Mouse (Mus musculus) kidney, postnatal 0 days (tissue): ENCODE results near the gene Pkp4. TPM values are rescaled to one million over a fixed set of nuclear protein-coding genes. Genes with fewer than 3 reads are reported as not detected.

Experiments used
- ATAC-seq: fragments of 200-750 bp; cut with Nextera tagmentation; replicated peaks from 2 replicates; pipeline ENCODE4 v1.8.0; 2017; ENCODE audit warnings: low read depth, moderate number of reproducible peaks, moderate TSS enrichment, moderate library complexity; ENCODE audit not compliant: low FRiP score
- DNase-seq: peaks from one replicate; pipeline ENCODE4 v3.0.0-alpha.2; 2016; ENCODE audit warnings: low spot score
- H3K27ac ChIP-seq: fragments of 300-500 bp; sonication (generic); 2 replicates; pipeline ENCODE4 v1.5.1; 2014; ENCODE audit warnings: mild to moderate bottlenecking
- H3K27me3 ChIP-seq: fragments of 300-500 bp; sonication (generic); 2 replicates; pipeline ENCODE4 v1.6.1; 2014; ENCODE audit warnings: low read length, mixed read lengths; ENCODE audit not compliant: insufficient read depth
- H3K36me3 ChIP-seq: fragments of 300-500 bp; sonication (generic); 2 replicates; pipeline ENCODE4 v1.6.1; 2014; ENCODE audit warnings: low read length, mixed read lengths; ENCODE audit not compliant: insufficient read depth
- H3K4me1 ChIP-seq: fragments of 300-500 bp; sonication (generic); replicated peaks from 2 replicates; pipeline ENCODE4 v1.6.1; 2014; ENCODE audit warnings: antibody characterized with exemption, low read length, mixed read lengths; ENCODE audit not compliant: insufficient read depth
- H3K4me2 ChIP-seq: fragments of 300-500 bp; sonication (generic); 2 replicates; pipeline ENCODE4 v1.6.1; 2014; ENCODE audit warnings: mild to moderate bottlenecking, low read length, moderate library complexity, mixed read lengths
- H3K4me3 ChIP-seq: fragments of 300-500 bp; sonication (generic); replicated peaks from 2 replicates; pipeline ENCODE4 v1.5.1; 2014; ENCODE audit warnings: low read depth, low read length
- H3K9ac ChIP-seq: fragments of 300-500 bp; sonication (generic); 2 replicates; pipeline ENCODE4 v1.6.1; 2014; ENCODE audit warnings: low read depth, low read length
- H3K9me3 ChIP-seq: fragments of 300-500 bp; sonication (generic); replicated peaks from 2 replicates; pipeline ENCODE4 v1.6.1; 2016; ENCODE audit warnings: low read length, inconsistent platforms, mixed read lengths
- CTCF ChIP-seq: IDR thresholded peaks from 2 replicates; pipeline ENCODE4 v1.5.1; 2016; ENCODE audit warnings: antibody characterized with exemption, low read depth, mild to moderate bottlenecking, moderate library complexity
- WGBS: fragments of 180-500 bp; shearing (Covaris S2); extraction: QIAGEN DNeasy Blood & Tissue Kit; methylation state at CpG from one replicate; pipeline ENCODE4 v1.1.7; 2014; 5-methylcytosine and 5-hydroxymethylcytosine counted together
- polyA plus RNA-seq: library from polyadenylated mRNA; unstranded; fragments of >200 nt; fragmentation: Nextera tagmentation; extraction: Ambion mirVana; gene quantifications from 2 replicates; pipeline ENCODE4 v1.2.1, GENCODE M21; 2015

The Pkp4 gene
- polyA plus RNA-seq, 1 experiment from 2014 or later, result 20.2 TPM

DNA sequence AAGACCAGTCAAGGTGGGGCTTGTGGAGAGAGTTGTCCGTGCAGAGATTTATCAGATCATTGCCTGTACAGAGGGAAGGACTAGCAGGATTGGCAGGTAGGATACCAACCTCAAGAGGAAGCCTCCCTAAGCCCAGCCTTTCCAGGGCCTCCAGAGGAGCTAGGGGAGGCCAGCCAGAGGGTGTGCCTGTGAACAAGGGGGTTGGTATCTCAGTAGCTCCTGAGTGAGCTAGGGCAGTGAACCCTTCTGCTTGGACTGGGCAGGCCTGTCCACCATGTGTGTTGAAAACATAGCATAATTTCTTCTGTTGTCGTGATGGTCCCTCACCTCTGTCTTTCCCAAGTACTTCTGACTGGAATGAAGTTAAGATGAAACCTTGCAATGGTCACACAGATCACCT, 100.6 kb downstream of the Pkp4 start:
- no peak for TF ChIP-seq CTCF
- ATAC-seq, result no peak

DNA sequence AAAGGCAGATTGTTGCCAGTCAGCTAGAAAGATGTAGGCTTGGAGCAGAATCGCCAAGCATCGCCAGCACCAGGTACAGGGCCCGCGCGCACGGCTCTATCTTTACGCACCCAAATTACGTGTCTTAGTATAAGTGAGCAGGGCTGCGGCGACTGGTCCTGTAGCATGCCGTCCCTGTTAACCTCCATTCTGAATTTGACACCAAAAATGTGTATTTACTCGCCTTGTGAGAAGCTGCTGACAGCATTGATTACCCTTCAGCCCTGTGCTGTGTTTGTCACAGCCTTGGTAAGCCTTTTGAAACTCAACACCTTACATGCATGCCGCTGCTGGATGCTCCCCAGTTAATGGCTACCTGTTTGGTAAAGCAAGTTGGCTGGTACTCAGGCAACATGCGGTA, 105.8 kb downstream of the Pkp4 start:
- 0 out of 2 replicates have a peak, but pooled peaks cover 3% of the 10 kb centered on the region for H3K36me3 ChIP-seq
- H3K4me1 ChIP-seq, result 0 out of 2 replicates have a peak, but pooled peaks cover 3% of the 10 kb centered on the region
- no peak overlapping the region for H3K4me2 ChIP-seq
- H3K4me3 ChIP-seq, result no peak overlapping the region
- WGBS, result 88% methylated on average over 14 of the region's 14 CpGs
- no peak for ATAC-seq
- no peaks in the 10 kb centered on the region for H3K9me3 ChIP-seq
- no peak overlapping the region for H3K27ac ChIP-seq
- no peaks in the 10 kb centered on the region for H3K27me3 ChIP-seq
- H3K9ac ChIP-seq, result no peak overlapping the region
- DNase-seq, result no peak
- TF ChIP-seq CTCF, result no peak

More for the DNA sequence above, 100.6 kb downstream of the Pkp4 start:
- Histone ChIP-seq H3K4me2 (no peak overlapping the region), H3K4me1 (no peaks in the 10 kb centered on the region), H3K9ac (no peak overlapping the region), H3K27ac (no peak overlapping the region), H3K36me3 (no peaks in the 10 kb centered on the region), H3K9me3 (no peaks in the 10 kb centered on the region), H3K4me3 (no peak overlapping the region), H3K27me3 (no peaks in the 10 kb centered on the region)
- 72% methylated on average over 2 of the region's 2 CpGs for WGBS
- no peak for DNase-seq

DNA sequence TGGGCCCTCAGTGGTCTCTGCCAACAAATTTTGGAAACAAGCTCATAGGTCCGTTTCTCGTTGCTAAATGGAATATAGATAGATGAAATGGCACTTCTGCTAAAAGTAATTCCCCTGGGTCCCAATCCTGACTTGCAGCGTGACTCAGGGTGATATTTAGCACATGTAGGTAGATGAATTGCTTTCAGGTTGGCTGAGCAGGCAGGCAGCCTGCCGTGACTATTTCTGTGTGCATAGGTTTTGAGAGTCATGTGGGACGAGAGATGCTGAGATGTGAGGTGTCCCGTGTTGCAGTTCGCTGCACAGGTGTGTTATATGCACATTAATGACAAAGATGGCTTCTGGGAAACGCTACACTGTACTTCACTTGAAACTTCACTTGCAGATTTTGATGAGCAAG, 111.2 kb downstream of the Pkp4 start:
- ATAC-seq (no peak), DNase-seq (no peak)
- TF ChIP-seq CTCF, result no peak
- 0 out of 2 replicates have a peak, but pooled peaks cover 3% of the 10 kb centered on the region for H3K36me3 ChIP-seq
- H3K4me3 ChIP-seq, result no peak overlapping the region
- H3K27ac ChIP-seq, result no peak overlapping the region
- H3K9me3 ChIP-seq, result no peaks in the 10 kb centered on the region
- 0 out of 2 replicates have a peak, but pooled peaks cover 8% of the 10 kb centered on the region for H3K4me1 ChIP-seq
- H3K9ac ChIP-seq, result no peak overlapping the region
- no peak overlapping the region for H3K4me2 ChIP-seq
- WGBS, result 54% methylated on average over 8 of the region's 8 CpGs
- H3K27me3 ChIP-seq, result no peaks in the 10 kb centered on the region

DNA sequence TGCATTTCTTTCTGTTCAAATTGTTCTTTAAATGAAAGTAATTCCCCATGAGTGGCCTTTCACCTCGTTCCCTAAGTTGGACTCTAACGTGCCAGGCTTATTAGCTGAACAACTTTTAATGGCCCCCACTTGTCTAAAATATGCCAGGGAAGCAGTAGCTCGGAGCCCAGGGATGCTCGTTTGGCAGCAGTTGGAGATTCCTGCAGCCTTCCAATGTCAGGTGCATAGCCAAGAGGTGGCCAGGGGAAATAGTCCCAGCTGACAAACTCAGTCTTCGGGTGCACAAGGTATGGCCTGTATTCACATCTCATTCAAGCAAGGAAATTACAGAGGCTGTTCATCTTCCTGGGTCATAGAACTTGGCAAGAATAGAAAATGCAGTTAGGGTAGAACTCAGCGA, 112.1 kb downstream of the Pkp4 start:
- Histone ChIP-seq H3K9me3 (no peaks in the 10 kb centered on the region), H3K27ac (no peak overlapping the region), H3K9ac (no peak overlapping the region), H3K36me3 (0 out of 2 replicates have a peak, but pooled peaks cover 3% of the 10 kb centered on the region), H3K4me3 (no peak overlapping the region), H3K4me1 (0 out of 2 replicates have a peak, but pooled peaks cover 8% of the 10 kb centered on the region), H3K27me3 (no peaks in the 10 kb centered on the region), H3K4me2 (no peak overlapping the region)
- ATAC-seq (no peak), DNase-seq (no peak)
- TF ChIP-seq CTCF, result no peak
- WGBS, result 82% methylated on average over 6 of the region's 6 CpGs

DNA sequence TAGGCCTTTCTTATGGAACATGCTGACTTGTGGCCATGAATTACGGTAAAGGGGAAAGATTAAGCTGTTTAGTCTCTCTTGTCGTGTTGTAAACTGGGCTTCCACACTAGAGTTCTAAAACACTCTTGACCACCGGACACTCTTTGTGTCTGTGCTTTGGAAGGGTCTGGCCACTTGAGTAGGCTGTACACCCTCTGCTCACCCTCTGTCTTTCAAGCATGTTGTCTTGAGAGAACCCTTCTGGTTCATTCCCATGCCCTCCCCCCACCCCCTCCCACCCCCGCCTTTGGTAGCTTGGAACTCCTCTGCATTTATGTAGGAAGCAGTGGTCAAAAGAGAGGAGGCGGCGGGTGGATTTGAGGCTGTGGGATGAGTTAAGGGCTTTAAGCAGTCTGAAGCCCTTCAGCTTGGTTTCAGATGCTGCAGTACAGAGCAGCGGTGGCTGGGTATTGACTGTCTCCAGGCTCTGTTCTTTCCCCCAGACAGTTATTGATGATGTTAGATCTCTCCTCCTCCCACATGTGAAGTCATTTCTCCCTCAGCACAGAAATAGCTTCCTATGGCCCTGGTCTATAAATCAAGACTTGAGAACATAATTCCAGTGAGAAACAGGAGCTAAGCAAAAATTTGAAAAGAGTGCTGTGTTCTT, 120.4 kb downstream of the Pkp4 start:
- no peak overlapping the region for H3K9ac ChIP-seq
- no peak; the same call in 1 of the 2 replicates for ATAC-seq
- TF ChIP-seq CTCF, result no peak
- H3K4me3 ChIP-seq, result no peak overlapping the region
- no peaks in the 10 kb centered on the region for H3K9me3 ChIP-seq
- WGBS, result 52% methylated on average over 7 of the region's 7 CpGs
- H3K36me3 ChIP-seq, result no peaks in the 10 kb centered on the region
- H3K4me2 ChIP-seq, result no peak overlapping the region
- no peak overlapping the region for H3K27ac ChIP-seq
- 0 out of 2 replicates have a peak, but pooled peaks cover 10% of the 10 kb centered on the region for H3K4me1 ChIP-seq
- no peaks in the 10 kb centered on the region for H3K27me3 ChIP-seq
- peak; percentile 66 for DNase-seq

DNA sequence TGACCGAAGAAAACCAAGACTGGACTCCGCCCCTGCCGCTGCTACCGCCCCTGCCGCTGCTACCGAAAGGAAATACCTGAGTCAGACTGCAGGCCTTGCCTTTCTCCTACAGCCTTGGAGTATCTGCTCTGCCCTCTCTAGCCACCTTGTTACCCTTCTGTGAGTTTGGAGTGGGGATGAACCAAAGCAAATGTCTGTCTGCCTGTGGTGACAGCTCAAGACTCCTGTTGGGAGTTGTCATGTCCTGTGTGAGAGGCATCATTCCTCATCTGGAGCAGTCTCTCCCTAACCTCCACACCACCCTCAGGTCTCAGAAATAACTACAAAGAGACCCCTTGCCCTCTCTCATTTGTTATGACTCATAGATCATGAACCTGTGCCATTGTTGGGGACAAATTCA, 122.3 kb downstream of the Pkp4 start:
- H3K27ac ChIP-seq, result no peak overlapping the region
- 0 out of 2 replicates have a peak, but pooled peaks cover 12% of the 10 kb centered on the region for H3K4me1 ChIP-seq
- ATAC-seq (no peak), DNase-seq (no peak)
- no peak overlapping the region for H3K4me2 ChIP-seq
- no peaks in the 10 kb centered on the region for H3K27me3 ChIP-seq
- TF ChIP-seq CTCF, result no peak
- H3K9ac ChIP-seq, result no peak overlapping the region
- WGBS, result 94% methylated on average over 6 of the region's 6 CpGs
- H3K36me3 ChIP-seq, result no peaks in the 10 kb centered on the region
- no peaks in the 10 kb centered on the region for H3K9me3 ChIP-seq
- H3K4me3 ChIP-seq, result no peak overlapping the region
